Mouse (Mus musculus): ENCODE measurements at regions not wholly inside any gene's neighbourhood (a gene's known extent, or its start where the extent isn't known, plus 50 kb on each side); places are given as distances from the start of the nearest gene placed in this dataset.
A peak's percentile ranks its signal among the peaks of the same experiment; 100 is the strongest.

- Histone ChIP-seq H3K36me3 (ENCODE audit: control insufficient read depth, insufficient read depth, low read length) (no peaks in the 10 kb centered on the region), H3K9me3 (ENCODE audit: control insufficient read depth, low read length) (no peaks in the 10 kb centered on the region), H3K4me2 (ENCODE audit: low read length) (no peak overlapping the region), H3K27me3 (replicated peaks; ENCODE audit: control insufficient read depth, insufficient read depth, low read length) (no peaks in the 10 kb centered on the region), H3K4me3 (ENCODE audit: low read length) (no peak overlapping the region), H3K4me1 (ENCODE audit: control insufficient read depth, insufficient read depth, low read depth, low read length) (no peaks in the 10 kb centered on the region), H3K9ac (ENCODE audit: low read depth, low read length) (no peak overlapping the region), H3K27ac (ENCODE audit: low read depth, low read length) (no peak overlapping the region)
- WGBS, result 77% methylated on average over 1 of the region's 1 CpGs
- ATAC-seq, result no peak
These were observed 658.4 kb upstream of the Pfkp start for GRCm38 (mm10) chr13:7306995-7307394.

- Histone ChIP-seq H3K36me3 (ENCODE audit: control insufficient read depth, insufficient read depth, low read length) (no peaks in the 10 kb centered on the region), H3K9me3 (ENCODE audit: control insufficient read depth, low read length) (no peaks in the 10 kb centered on the region), H3K4me2 (ENCODE audit: low read length) (no peak overlapping the region), H3K9ac (ENCODE audit: low read depth, low read length) (no peak overlapping the region), H3K4me3 (ENCODE audit: low read length) (no peak overlapping the region), H3K4me1 (ENCODE audit: control insufficient read depth, insufficient read depth, low read depth, low read length) (no peaks in the 10 kb centered on the region), H3K27me3 (replicated peaks; ENCODE audit: control insufficient read depth, insufficient read depth, low read length) (no peaks in the 10 kb centered on the region), H3K27ac (ENCODE audit: low read depth, low read length) (no peak overlapping the region)
- ATAC-seq, result no peak
- 94% methylated on average over 5 of the region's 5 CpGs for WGBS
These were observed 658.8 kb upstream of the Pfkp start for GRCm38 (mm10) chr13:7307396-7307795.

GRCm38 (mm10) chr13:7313474-7313873 is 664.9 kb upstream of the Pfkp start:
- no peak for ATAC-seq
- H3K4me1 ChIP-seq (ENCODE audit: control insufficient read depth, insufficient read depth, low read depth, low read length), result no peaks in the 10 kb centered on the region
- H3K4me3 ChIP-seq (ENCODE audit: low read length), result no peak overlapping the region
- no peak overlapping the region for H3K27ac ChIP-seq (ENCODE audit: low read depth, low read length)
- WGBS, result 94% methylated on average over 1 of the region's 1 CpGs
- H3K9me3 ChIP-seq (ENCODE audit: control insufficient read depth, low read length), result no peaks in the 10 kb centered on the region
- H3K4me2 ChIP-seq (ENCODE audit: low read length), result no peak overlapping the region
- no peak overlapping the region for H3K9ac ChIP-seq (ENCODE audit: low read depth, low read length)
- H3K36me3 ChIP-seq (ENCODE audit: control insufficient read depth, insufficient read depth, low read length), result no peaks in the 10 kb centered on the region
- H3K27me3 ChIP-seq (replicated peaks; ENCODE audit: control insufficient read depth, insufficient read depth, low read length), result no peaks in the 10 kb centered on the region

- H3K4me3 ChIP-seq (ENCODE audit: low read length), result no peak overlapping the region
- H3K4me1 ChIP-seq (ENCODE audit: control insufficient read depth, insufficient read depth, low read depth, low read length), result no peaks in the 10 kb centered on the region
- no peak overlapping the region for H3K9ac ChIP-seq (ENCODE audit: low read depth, low read length)
- no peaks in the 10 kb centered on the region for H3K9me3 ChIP-seq (ENCODE audit: control insufficient read depth, low read length)
- H3K27me3 ChIP-seq (replicated peaks; ENCODE audit: control insufficient read depth, insufficient read depth, low read length), result no peaks in the 10 kb centered on the region
- H3K36me3 ChIP-seq (ENCODE audit: control insufficient read depth, insufficient read depth, low read length), result no peaks in the 10 kb centered on the region
- 78% methylated on average over 2 of the region's 2 CpGs for WGBS
- H3K27ac ChIP-seq (ENCODE audit: low read depth, low read length), result no peak overlapping the region
- no peak for ATAC-seq
- H3K4me2 ChIP-seq (ENCODE audit: low read length), result no peak overlapping the region
These were observed 681.6 kb upstream of the Pfkp start for GRCm38 (mm10) chr13:7330151-7330550.

GRCm38 (mm10) chr13:7345760-7346159 is 697.2 kb upstream of the Pfkp start:
- ATAC-seq, result no peak
- Histone ChIP-seq H3K27me3 (replicated peaks; ENCODE audit: control insufficient read depth, insufficient read depth, low read length) (no peaks in the 10 kb centered on the region), H3K27ac (ENCODE audit: low read depth, low read length) (no peak overlapping the region), H3K4me1 (ENCODE audit: control insufficient read depth, insufficient read depth, low read depth, low read length) (no peaks in the 10 kb centered on the region), H3K36me3 (ENCODE audit: control insufficient read depth, insufficient read depth, low read length) (no peaks in the 10 kb centered on the region), H3K4me2 (ENCODE audit: low read length) (no peak overlapping the region), H3K9me3 (ENCODE audit: control insufficient read depth, low read length) (no peaks in the 10 kb centered on the region), H3K4me3 (ENCODE audit: low read length) (no peak overlapping the region), H3K9ac (ENCODE audit: low read depth, low read length) (no peak overlapping the region)
- WGBS, result 64% methylated on average over 1 of the region's 1 CpGs

GRCm38 (mm10) chr13:7348431-7348830 is 699.9 kb upstream of the Pfkp start:
- Histone ChIP-seq H3K4me1 (ENCODE audit: control insufficient read depth, insufficient read depth, low read depth, low read length) (no peaks in the 10 kb centered on the region), H3K27ac (ENCODE audit: low read depth, low read length) (no peak overlapping the region), H3K4me2 (ENCODE audit: low read length) (no peak overlapping the region), H3K9me3 (ENCODE audit: control insufficient read depth, low read length) (no peaks in the 10 kb centered on the region), H3K36me3 (ENCODE audit: control insufficient read depth, insufficient read depth, low read length) (no peaks in the 10 kb centered on the region), H3K27me3 (replicated peaks; ENCODE audit: control insufficient read depth, insufficient read depth, low read length) (no peaks in the 10 kb centered on the region), H3K4me3 (ENCODE audit: low read length) (no peak overlapping the region), H3K9ac (ENCODE audit: low read depth, low read length) (no peak overlapping the region)
- ATAC-seq, result no peak

GRCm38 (mm10) chr13:7353011-7353410 is 704.4 kb upstream of the Pfkp start:
- Histone ChIP-seq H3K4me2 (ENCODE audit: low read length) (no peak overlapping the region), H3K9ac (ENCODE audit: low read depth, low read length) (no peak overlapping the region), H3K27ac (ENCODE audit: low read depth, low read length) (no peak overlapping the region), H3K36me3 (ENCODE audit: control insufficient read depth, insufficient read depth, low read length) (no peaks in the 10 kb centered on the region), H3K9me3 (ENCODE audit: control insufficient read depth, low read length) (no peaks in the 10 kb centered on the region), H3K4me1 (ENCODE audit: control insufficient read depth, insufficient read depth, low read depth, low read length) (no peaks in the 10 kb centered on the region), H3K4me3 (ENCODE audit: low read length) (no peak overlapping the region), H3K27me3 (replicated peaks; ENCODE audit: control insufficient read depth, insufficient read depth, low read length) (no peaks in the 10 kb centered on the region)
- WGBS, result 85% methylated on average over 4 of the region's 4 CpGs
- ATAC-seq, result no peak

GRCm38 (mm10) chr13:7357071-7357470 is 708.5 kb upstream of the Pfkp start:
- Histone ChIP-seq H3K27me3 (replicated peaks; ENCODE audit: control insufficient read depth, insufficient read depth, low read length) (no peaks in the 10 kb centered on the region), H3K9ac (ENCODE audit: low read depth, low read length) (no peak overlapping the region), H3K4me3 (ENCODE audit: low read length) (no peak overlapping the region), H3K27ac (ENCODE audit: low read depth, low read length) (no peak overlapping the region), H3K4me2 (ENCODE audit: low read length) (no peak overlapping the region), H3K36me3 (ENCODE audit: control insufficient read depth, insufficient read depth, low read length) (no peaks in the 10 kb centered on the region), H3K9me3 (ENCODE audit: control insufficient read depth, low read length) (no peaks in the 10 kb centered on the region), H3K4me1 (ENCODE audit: control insufficient read depth, insufficient read depth, low read depth, low read length) (no peaks in the 10 kb centered on the region)
- ATAC-seq, result no peak
- WGBS, result 80% methylated on average over 3 of the region's 3 CpGs

GRCm38 (mm10) chr13:7373559-7373958 is 725.0 kb upstream of the Pfkp start:
- Histone ChIP-seq H3K4me1 (ENCODE audit: control insufficient read depth, insufficient read depth, low read depth, low read length) (no peaks in the 10 kb centered on the region), H3K36me3 (ENCODE audit: control insufficient read depth, insufficient read depth, low read length) (no peaks in the 10 kb centered on the region), H3K4me3 (ENCODE audit: low read length) (no peak overlapping the region), H3K9ac (ENCODE audit: low read depth, low read length) (no peak overlapping the region), H3K4me2 (ENCODE audit: low read length) (no peak overlapping the region), H3K27ac (ENCODE audit: low read depth, low read length) (no peak overlapping the region), H3K27me3 (replicated peaks; ENCODE audit: control insufficient read depth, insufficient read depth, low read length) (no peaks in the 10 kb centered on the region), H3K9me3 (ENCODE audit: control insufficient read depth, low read length) (no peaks in the 10 kb centered on the region)
- ATAC-seq, result no peak
- 35% methylated on average over 8 of the region's 8 CpGs for WGBS

GRCm38 (mm10) chr13:7374993-7375627 is 726.5 kb upstream of the Pfkp start:
- 46% methylated on average over 7 of the region's 7 CpGs for WGBS
- Histone ChIP-seq H3K9ac (ENCODE audit: low read depth, low read length) (no peak overlapping the region), H3K9me3 (ENCODE audit: control insufficient read depth, low read length) (no peaks in the 10 kb centered on the region), H3K4me2 (ENCODE audit: low read length) (no peak overlapping the region), H3K27ac (ENCODE audit: low read depth, low read length) (no peak overlapping the region), H3K4me1 (ENCODE audit: control insufficient read depth, insufficient read depth, low read depth, low read length) (no peaks in the 10 kb centered on the region), H3K27me3 (replicated peaks; ENCODE audit: control insufficient read depth, insufficient read depth, low read length) (no peaks in the 10 kb centered on the region), H3K4me3 (ENCODE audit: low read length) (no peak overlapping the region), H3K36me3 (ENCODE audit: control insufficient read depth, insufficient read depth, low read length) (no peaks in the 10 kb centered on the region)
- ATAC-seq, result 0 out of 2 replicates have a peak, but pooled peaks have one; percentile 24

Measured in hindbrain, embryonic 16.5 days (tissue).